Mouse (Mus musculus): Measurements from ENCODE around the gene Prcc. TPM values are rescaled to one million over a fixed set of nuclear protein-coding genes. Genes with fewer than 3 reads are reported as not detected.

The Prcc gene
- total RNA-seq, 2 experiments from 2014 or later: 47.8 to 49.3 TPM

Other genes starting within 250 kb of the Prcc start
- under 1 TPM; 0.44 to 0.48 TPM for gene Lrrc71, start 137.0 kb downstream of the Prcc start, total RNA-seq (2021)
- under 1 TPM; 0.29 to 0.31 TPM for gene Ntrk1, start 90.4 kb downstream of the Prcc start, total RNA-seq (2021)
- gene Insrr, start 88.7 kb downstream of the Prcc start, total RNA-seq (2021): under 1 TPM; 0.24 TPM
- 10 to 100 TPM; 25.5 to 32.4 TPM for gene Pear1, start 61.3 kb downstream of the Prcc start, total RNA-seq (2021)
- gene Sh2d2a, start 38.9 kb downstream of the Prcc start, total RNA-seq (2021): 1 to 10 TPM in 1 of 2 experiments, under 1 TPM in 1; 0.14 to 2.2 TPM
- 10 to 100 TPM; 88.2 to 91.9 TPM for gene Hdgf, start 20.7 kb upstream of the Prcc start, total RNA-seq (2021)
- 10 to 100 TPM; 65.8 to 71.0 TPM for gene Mrpl24, start 33.9 kb upstream of the Prcc start, total RNA-seq (2021)
- gene Isg20l2, start 44.7 kb upstream of the Prcc start, total RNA-seq (2021): 10 to 100 TPM; 15.7 TPM
- gene Rrnad1, start 45.1 kb upstream of the Prcc start, total RNA-seq (2021): 1 to 10 TPM; 6.9 to 8.5 TPM
- under 1 TPM; 0.31 to 0.56 TPM for gene Crabp2, start 63.1 kb upstream of the Prcc start, total RNA-seq (2021)
- gene Nes, start 85.5 kb upstream of the Prcc start, total RNA-seq (2021): 10 to 100 TPM; 32.5 to 39.0 TPM
- gene Bcan, start 114.6 kb upstream of the Prcc start, total RNA-seq (2021): under 1 TPM; 0.15 to 0.29 TPM
- not detected for gene Hapln2, start 142.0 kb upstream of the Prcc start, total RNA-seq (2021)
- gene Gpatch4, start 157.5 kb upstream of the Prcc start, total RNA-seq (2021): 1 to 10 TPM; 6.6 to 9.0 TPM
- gene Naxe, start 172.9 kb upstream of the Prcc start, total RNA-seq (2021): 10 to 100 TPM; 61.0 to 61.1 TPM
- gene Ttc24, start 192.7 kb upstream of the Prcc start, total RNA-seq (2021): not detected
- gene Iqgap3, start 196.4 kb upstream of the Prcc start, total RNA-seq (2021): 1 to 10 TPM; 3.8 to 7.2 TPM